Mouse (Mus musculus) effector memory CD4-positive, alpha-beta T cell, adult 5 months (primary cell): Measurements from ENCODE around the gene Sez6l2. TPM values are rescaled to one million over a fixed set of nuclear protein-coding genes. Genes with fewer than 3 reads are reported as not detected.

Experiments
- polyA plus RNA-seq: library from polyadenylated mRNA; unstranded; fragments of 100-300 nt; shearing (Covaris generic); gene quantifications from one replicate; pipeline ENCODE4 v1.2.1, GENCODE M21; 2017

The Sez6l2 gene
- 0.82 TPM for polyA plus RNA-seq

DNA sequence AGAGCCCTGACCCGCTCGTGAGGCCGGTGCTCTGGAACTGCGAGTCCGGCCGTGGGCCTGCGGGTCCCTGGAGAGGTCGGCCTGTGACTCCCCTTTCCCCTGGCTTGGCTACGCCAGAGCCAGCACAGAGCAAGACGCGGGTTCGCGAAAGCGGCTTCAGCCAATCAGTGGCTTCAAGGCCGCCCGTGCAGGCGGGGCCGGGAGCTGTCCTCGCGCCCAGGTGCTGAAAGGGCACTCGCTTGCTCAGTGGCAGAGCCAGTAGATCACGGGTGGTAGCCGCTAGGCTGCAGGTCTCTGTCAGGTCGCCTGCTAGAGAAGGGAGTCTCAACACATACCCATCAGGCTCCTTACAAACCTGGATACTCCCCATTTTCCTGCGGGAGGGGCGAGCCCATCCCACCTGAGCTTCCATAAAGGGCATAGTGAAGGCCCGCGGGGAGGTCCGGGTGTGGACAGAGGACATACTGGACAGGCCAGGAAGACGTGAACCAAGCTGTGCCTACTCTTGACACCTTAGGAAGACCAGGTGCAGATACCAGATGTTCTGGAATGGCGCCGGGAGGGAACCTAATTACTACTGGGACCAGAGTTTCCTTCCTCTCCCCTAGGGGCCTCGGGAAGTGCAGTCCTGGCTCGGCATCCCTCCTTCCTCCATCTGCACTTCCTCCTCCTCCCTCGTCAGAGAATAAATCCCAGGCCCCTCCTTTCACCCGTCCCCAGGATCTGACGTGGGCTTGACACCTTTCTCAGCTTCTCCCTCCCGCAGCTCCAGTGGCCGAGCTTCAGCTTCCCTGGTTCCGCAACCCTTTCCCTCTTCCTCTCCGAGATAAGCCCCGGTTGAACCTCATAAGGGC lies at the start of gene Sez6l2:
Gene Sez6l2, plus strand, starts transcription at position 771 of the 854 bp plus-strand sequence.

DNA sequence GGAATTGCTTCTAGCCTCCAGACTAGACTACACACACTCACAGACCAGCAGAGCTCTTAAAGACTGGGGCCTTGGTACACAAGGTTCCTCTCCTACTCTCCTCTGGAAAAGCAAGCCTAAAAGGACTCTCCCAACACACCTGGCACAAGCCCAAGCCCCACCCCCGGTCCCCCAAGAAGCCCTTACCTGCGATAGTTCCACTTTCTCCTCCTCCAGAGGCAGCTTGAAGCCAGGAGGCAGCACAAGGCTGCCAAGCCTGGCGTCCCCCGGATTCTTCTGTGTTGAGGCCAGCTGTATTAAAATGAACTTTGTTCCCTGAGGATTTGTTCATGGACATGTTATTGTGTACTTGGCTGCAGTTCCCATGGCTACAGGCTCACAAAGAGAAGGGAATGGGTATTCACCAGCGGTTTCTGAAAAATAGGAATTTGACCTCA lies 27.7 kb upstream of the Sez6l2 start, which contains the start of gene Tmem219:
Gene Tmem219, minus strand, starts transcription at position 294 of the 437 bp plus-strand sequence.

DNA sequence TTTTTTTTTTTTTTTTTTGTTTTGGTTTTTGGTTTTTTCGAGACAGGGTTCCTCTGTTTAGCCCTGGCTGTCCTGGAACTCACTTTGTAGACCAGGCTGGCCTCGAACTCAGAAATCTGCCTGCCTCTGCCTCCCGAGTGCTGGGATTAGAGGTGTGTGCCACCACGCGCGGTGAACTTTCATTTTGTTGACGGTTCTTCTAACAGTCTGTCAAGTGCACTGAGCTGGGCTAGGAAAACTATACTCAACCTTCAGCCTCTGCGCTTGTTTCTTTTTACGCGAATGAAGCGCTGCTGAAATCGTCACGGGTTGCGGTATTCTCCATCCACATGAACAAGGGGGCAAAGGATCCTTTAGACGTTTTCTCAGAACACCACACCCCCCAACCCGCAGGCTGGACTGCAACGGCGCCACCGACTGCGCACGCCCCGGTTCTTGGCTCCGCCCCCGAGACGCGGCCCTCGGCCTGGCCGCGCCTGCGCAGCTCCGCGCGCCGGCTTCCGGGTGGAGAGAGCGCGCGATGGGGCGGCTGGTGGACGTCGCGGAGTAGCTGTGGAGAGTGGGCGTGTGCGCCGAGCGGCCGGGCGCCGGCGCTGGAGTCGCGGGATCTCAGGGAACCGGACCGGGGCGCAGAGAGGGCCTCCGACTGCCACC lies 21.9 kb upstream of the Sez6l2 start, which contains the start of gene Kctd13:
Gene Kctd13, plus strand, starts transcription at position 496 of the 654 bp plus-strand sequence.

GRCm38 (mm10) chr7:126949403-126949792 lies 965 bp upstream of the Sez6l2 start, which contains the start of gene Asphd1:
TSS of gene Asphd1 (minus strand) at chr7:126949582.

DNA sequence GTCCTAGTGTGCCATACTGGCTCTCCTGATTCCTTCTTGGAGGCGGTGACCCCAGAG lies 25.4 kb downstream of the Sez6l2 start, which contains the start of gene Cdipt:
Gene Cdipt, plus strand, starts transcription at position 22 of the 57 bp plus-strand sequence.

DNA sequence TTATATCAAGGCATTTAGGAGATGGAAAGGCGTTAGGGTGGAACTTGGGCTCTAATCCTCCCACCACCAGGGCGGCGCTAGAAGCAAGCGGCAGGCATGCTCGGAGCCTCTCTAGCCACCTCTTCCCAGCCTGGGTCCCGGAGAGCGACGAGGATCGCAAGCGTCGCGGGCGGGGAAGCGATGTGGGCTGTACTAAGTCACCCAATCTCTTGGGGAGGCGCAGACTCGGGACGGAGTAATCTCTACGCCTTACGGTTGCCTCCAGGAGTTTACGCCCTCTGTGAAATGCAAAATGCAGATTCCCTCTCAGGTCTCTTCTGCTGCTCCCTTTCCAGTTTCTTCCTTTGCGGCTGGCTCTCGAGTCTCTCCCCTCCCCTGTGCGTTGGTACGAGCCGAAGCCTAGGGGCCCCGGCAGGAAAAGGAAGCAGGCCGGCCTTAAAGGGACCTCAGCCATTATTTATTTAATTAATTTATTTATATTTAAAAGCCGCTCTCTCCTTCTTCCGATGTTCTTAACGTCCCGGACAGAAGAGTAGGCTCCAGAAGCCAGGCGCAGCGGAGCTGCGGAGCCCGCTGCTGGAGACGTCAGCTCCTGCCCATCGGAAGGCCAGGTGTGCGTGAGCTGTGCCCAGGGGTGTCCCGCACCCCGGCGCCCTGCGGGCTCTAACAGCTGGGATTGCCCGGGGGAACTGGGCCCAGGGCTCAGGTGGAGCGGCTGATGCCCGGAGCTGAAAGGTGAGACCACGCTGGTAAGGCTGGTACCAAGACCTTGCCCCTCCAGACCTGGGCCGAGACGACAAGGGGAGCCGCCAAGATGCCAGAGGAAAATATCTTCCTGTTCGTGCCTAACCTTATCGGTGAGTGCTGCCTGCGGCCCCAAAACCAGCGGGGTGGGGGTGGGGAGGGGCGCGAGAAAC lies 25.8 kb downstream of the Sez6l2 start, which contains the start of gene Cdiptos:
Gene Cdiptos, minus strand, starts transcription at position 149 of the 917 bp plus-strand sequence.

DNA sequence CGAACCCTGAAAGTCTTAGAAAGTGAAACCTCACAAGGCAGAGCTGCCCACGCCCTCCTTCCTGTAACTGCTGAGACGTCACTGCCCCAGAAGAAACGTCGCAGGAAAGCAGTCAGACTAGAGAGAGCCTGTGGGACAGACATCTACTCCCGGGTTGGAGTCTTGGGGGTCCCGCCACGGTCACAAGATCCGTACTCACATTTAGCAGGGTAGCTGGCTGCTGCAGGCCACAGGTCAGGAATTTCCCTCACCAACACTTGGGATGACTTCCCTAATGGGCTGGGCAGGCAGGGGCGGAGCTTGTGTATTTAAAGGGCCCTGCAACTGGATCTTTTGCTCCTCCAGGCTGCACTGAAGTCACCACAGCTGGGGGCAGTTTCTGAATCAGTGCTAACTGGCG lies 64.0 kb downstream of the Sez6l2 start, which contains the start of gene Mvp:
Gene Mvp, minus strand, starts transcription at position 302 of the 400 bp plus-strand sequence.

GRCm38 (mm10) chr7:127016481-127016485 lies 65.9 kb downstream of the Sez6l2 start, which contains the start of gene Pagr1b:
TSS of gene Pagr1b (minus strand) at chr7:127016484.

DNA sequence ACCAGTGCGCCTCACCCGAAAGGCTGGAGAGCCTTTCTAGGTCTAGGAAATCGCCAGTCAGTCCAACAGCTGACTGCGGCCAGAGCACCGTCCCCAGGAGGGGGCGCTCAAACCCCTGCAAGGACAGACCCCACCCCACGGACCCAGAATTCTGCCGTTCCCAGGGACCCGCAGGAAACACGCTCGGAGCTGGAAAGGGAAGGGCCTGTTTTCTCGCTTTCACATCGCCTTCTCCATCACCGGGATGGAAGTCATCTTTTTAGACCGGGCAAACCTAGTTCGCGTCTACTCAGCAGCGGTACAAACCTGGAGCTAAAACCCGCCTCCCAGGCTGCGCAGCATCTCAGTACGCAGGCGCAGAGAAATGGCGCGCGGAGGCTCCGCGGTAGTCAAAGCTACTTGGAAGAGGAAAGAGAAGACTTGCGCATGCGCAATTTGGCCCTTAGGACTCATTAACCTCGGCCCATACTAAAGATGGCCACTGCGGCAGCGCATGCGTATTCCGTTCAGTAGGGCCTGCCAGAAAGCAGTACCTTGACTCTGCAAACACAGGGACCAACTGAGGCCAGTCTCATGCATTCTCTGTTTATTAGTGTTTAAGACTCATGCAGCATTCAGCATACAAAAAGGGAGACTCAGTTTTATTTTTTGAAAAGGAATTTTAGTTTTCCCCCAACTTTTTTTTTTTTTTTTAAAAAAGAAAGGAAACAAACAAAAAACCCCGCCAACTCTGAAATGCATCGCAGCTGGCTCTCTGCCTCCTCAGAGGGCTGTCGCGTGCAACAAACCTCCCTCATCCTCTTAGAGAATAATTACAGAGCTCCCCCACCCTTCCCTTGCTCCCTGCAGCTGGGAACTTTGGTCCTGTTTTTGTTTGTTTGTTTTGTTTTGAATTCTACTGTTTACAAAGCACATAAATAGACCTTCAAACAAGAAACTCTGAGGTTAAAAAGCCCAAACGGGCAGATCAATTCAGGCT lies 66.9 kb downstream of the Sez6l2 start, which contains the start of gene Pagr1a:
Gene Pagr1a, minus strand, starts transcription at position 382 of the 979 bp plus-strand sequence.

Other genes with a start within 250 kb of the Sez6l2 start
- 1,641 TPM for gene Coro1a, start 242.8 kb upstream of the Sez6l2 start, polyA plus RNA-seq
- gene Mapk3, start 191.0 kb upstream of the Sez6l2 start, polyA plus RNA-seq: 20.2 TPM
- gene Gdpd3, start 184.2 kb upstream of the Sez6l2 start, polyA plus RNA-seq: not detected
- 370 TPM for gene Ypel3, start 173.6 kb upstream of the Sez6l2 start, polyA plus RNA-seq
- gene Tbx6, start 169.1 kb upstream of the Sez6l2 start, polyA plus RNA-seq: 2.2 TPM
- 384 TPM for gene Ppp4c, start 158.1 kb upstream of the Sez6l2 start, polyA plus RNA-seq
- gene Fam57b, start 152.9 kb upstream of the Sez6l2 start, polyA plus RNA-seq: not detected
- gene 4930451I11Rik, start 118.9 kb upstream of the Sez6l2 start, polyA plus RNA-seq: not detected
- gene Doc2a, start 103.1 kb upstream of the Sez6l2 start, polyA plus RNA-seq: not detected
- 8.3 TPM for gene Hirip3, start 88.6 kb upstream of the Sez6l2 start, polyA plus RNA-seq
- 51.8 TPM for gene Ino80e, start 88.2 kb upstream of the Sez6l2 start, polyA plus RNA-seq
- gene Taok2, start 65.9 kb upstream of the Sez6l2 start, polyA plus RNA-seq: 35.6 TPM
- 28.4 TPM for gene Tmem219, start 27.6 kb upstream of the Sez6l2 start, polyA plus RNA-seq
- gene Kctd13, start 21.7 kb upstream of the Sez6l2 start, polyA plus RNA-seq: 41.2 TPM
- gene Asphd1, start 981 bp upstream of the Sez6l2 start, polyA plus RNA-seq: not detected
- gene Cdipt, start 25.4 kb downstream of the Sez6l2 start, polyA plus RNA-seq: 115 TPM
- 0.45 TPM for gene Cdiptos, start 25.5 kb downstream of the Sez6l2 start, polyA plus RNA-seq
- 61.2 TPM for gene Mvp, start 64.1 kb downstream of the Sez6l2 start, polyA plus RNA-seq
- gene Pagr1b, start 65.9 kb downstream of the Sez6l2 start, polyA plus RNA-seq: not detected
- gene Pagr1a, start 66.8 kb downstream of the Sez6l2 start, polyA plus RNA-seq: 19.7 TPM
- gene Gm42742, start 70.5 kb downstream of the Sez6l2 start, polyA plus RNA-seq: 57.3 TPM
- gene Prrt2, start 70.6 kb downstream of the Sez6l2 start, polyA plus RNA-seq: 13.1 TPM
- gene Maz, start 76.5 kb downstream of the Sez6l2 start, polyA plus RNA-seq: 95.1 TPM
- gene Kif22, start 91.9 kb downstream of the Sez6l2 start, polyA plus RNA-seq: 2.9 TPM
- not detected for gene Zg16, start 136.8 kb downstream of the Sez6l2 start, polyA plus RNA-seq
- 66.8 TPM for gene AI467606, start 140.8 kb downstream of the Sez6l2 start, polyA plus RNA-seq
- 9.2 TPM for gene Qprt, start 171.7 kb downstream of the Sez6l2 start, polyA plus RNA-seq
- 49.7 TPM for gene Spn, start 187.3 kb downstream of the Sez6l2 start, polyA plus RNA-seq
- gene Cd2bp2, start 245.5 kb downstream of the Sez6l2 start, polyA plus RNA-seq: 55.9 TPM